ENCODE assay signal across 16 mouse cellular contexts in the genomic region with DNA sequence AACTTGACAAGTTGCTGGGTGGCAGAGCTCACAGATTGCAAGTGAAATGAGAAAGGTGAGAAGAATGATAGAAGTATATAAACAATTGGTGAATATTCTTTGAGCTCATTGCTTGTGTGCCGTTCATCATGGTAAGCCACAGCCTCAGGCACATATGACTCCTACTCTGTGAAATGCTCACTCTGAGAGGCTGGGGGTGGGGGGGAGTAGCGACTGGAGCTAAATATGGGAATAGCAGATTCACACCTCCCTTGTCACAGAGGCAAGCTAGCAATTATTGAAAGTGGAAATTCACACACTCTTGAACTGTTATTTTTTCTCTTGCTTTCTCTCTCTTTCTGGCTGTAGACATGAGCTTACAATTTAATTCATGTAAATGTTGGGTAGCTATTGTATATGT.
"Had no signal": no experiment of that assay in that cellular context is flagged by ENCODE, and none has a peak within 500 bp of the region (broad histone marks: within the 10 kb centered on the region; RNA-seq: fewer than 3 reads in every experiment).

No protein-coding gene starts in this region.

- H3K4me1 ChIP-seq: liver, embryonic 13.5 days had no signal

- H3K9ac ChIP-seq: liver, embryonic 13.5 days had no signal

- H3K4me3 ChIP-seq: layer of hippocampus, adult 2 months; liver, embryonic 13.5 days had no signal

- H3K4me2 ChIP-seq: liver, embryonic 13.5 days; midbrain, embryonic 11.5 days had no signal

- H3K36me3 ChIP-seq: liver, embryonic 13.5 days had no signal

- H3K9me3 ChIP-seq: liver, embryonic 13.5 days had no signal

- ATAC-seq: intestine, embryonic 16.5 days had no signal

- H3K27ac ChIP-seq: kidney, postnatal 0 days; layer of hippocampus, adult 2 months; liver, embryonic 13.5 days had no signal

- H3K27me3 ChIP-seq: liver, embryonic 13.5 days had no signal

- DNase-seq: kidney, adult 18-20 months; kidney, adult 9 months; kidney, postnatal 25 days; layer of hippocampus, adult 9-11 months; liver, embryonic 13.5 days; lung, adult 2 months; lung, postnatal 14 days; lung, postnatal 4 days; midbrain, embryonic 14.5 days; thymus, adult 2 months; thymus, postnatal 14 days; thymus, postnatal 4 days had no signal
